Mouse (Mus musculus) limb, embryonic 15.5 days (tissue): ENCODE data around the gene 1810055G02Rik. TPM values are rescaled to one million over a fixed set of nuclear protein-coding genes. Genes with fewer than 3 reads are reported as not detected.

Experiments
- ATAC-seq: fragments of 200-750 bp; cut with Nextera tagmentation; 2 replicates; pipeline ENCODE4 v1.8.0; 2017; ENCODE audit warnings: low read depth, moderate TSS enrichment; ENCODE audit not compliant: insufficient number of reproducible peaks, low FRiP score, low TSS enrichment
- H3K27ac ChIP-seq: fragments of 300-500 bp; sonication (generic); 2 replicates; pipeline ENCODE4 v1.5.1; 2015; ENCODE audit warnings: moderate library complexity, mild to moderate bottlenecking, inconsistent platforms
- H3K27me3 ChIP-seq: fragments of 300-500 bp; sonication (generic); 2 replicates; pipeline ENCODE4 v1.6.1; 2015; ENCODE audit warnings: inconsistent platforms
- H3K36me3 ChIP-seq: fragments of 300-500 bp; sonication (generic); 2 replicates; pipeline ENCODE4 v1.6.1; 2015; ENCODE audit warnings: inconsistent platforms
- H3K4me1 ChIP-seq: fragments of 300-500 bp; sonication (generic); 2 replicates; pipeline ENCODE4 v1.6.1; 2015; ENCODE audit warnings: inconsistent platforms
- H3K4me2 ChIP-seq: fragments of 300-500 bp; sonication (generic); 2 replicates; pipeline ENCODE4 v1.6.1; 2015; ENCODE audit warnings: mild to moderate bottlenecking, inconsistent platforms
- H3K4me3 ChIP-seq: fragments of 300-500 bp; sonication (generic); 2 replicates; pipeline ENCODE4 v1.5.1; 2015; ENCODE audit warnings: mild to moderate bottlenecking, inconsistent platforms
- H3K9ac ChIP-seq: fragments of 300-500 bp; sonication (generic); 2 replicates; pipeline ENCODE4 v1.6.1; 2015; ENCODE audit warnings: inconsistent platforms
- H3K9me3 ChIP-seq: fragments of 300-500 bp; sonication (generic); 2 replicates; pipeline ENCODE4 v1.6.1; 2016; ENCODE audit warnings: inconsistent platforms
- WGBS: fragments of 180-500 bp; shearing (Covaris S2); methylation state at CpG from one replicate; pipeline ENCODE4 v1.1.7; 2015; 5-methylcytosine and 5-hydroxymethylcytosine counted together
- polyA plus RNA-seq: library from polyadenylated mRNA; unstranded; fragments of >200 nt; fragmentation: Nextera tagmentation; extraction: Ambion mirVana; gene quantifications from 2 replicates; pipeline ENCODE4 v1.2.1, GENCODE M21; 2015

Gene 1810055G02Rik
- polyA plus RNA-seq, 1 experiment from 2014 or later, result 60.5 TPM

GRCm38 (mm10) chr19:3684414-3684813, 23.7 kb upstream of the 1810055G02Rik start:
- Histone ChIP-seq H3K27me3 (no peaks in the 10 kb centered on the region), H3K9me3 (no peaks in the 10 kb centered on the region), H3K4me2 (peak overlapping the region; percentile 94), H3K27ac (peak overlapping the region; percentile 92), H3K36me3 (no peaks in the 10 kb centered on the region), H3K9ac (peak overlapping the region; percentile 23; the same call in 1 of the 2 replicates), H3K4me1 (peaks cover 78% of the 10 kb centered on the region), H3K4me3 (peak overlapping the region; percentile 96)
- ATAC-seq, result no peak
- 9% methylated on average over 1 of the region's 1 CpGs for WGBS

GRCm38 (mm10) chr19:3684957-3685580, 23.0 kb upstream of the 1810055G02Rik start:
- Histone ChIP-seq H3K4me2 (peak overlapping the region; percentile 94), H3K4me1 (peaks cover 73% of the 10 kb centered on the region), H3K36me3 (no peaks in the 10 kb centered on the region), H3K9ac (peak overlapping the region; percentile 98), H3K4me3 (peak overlapping the region; percentile 96), H3K27ac (peak overlapping the region; percentile 92), H3K9me3 (no peaks in the 10 kb centered on the region), H3K27me3 (no peaks in the 10 kb centered on the region)
- no peak for ATAC-seq
- WGBS, result 4% methylated on average over 11 of the region's 11 CpGs

- Histone ChIP-seq H3K4me3 (peak overlapping the region; percentile 96), H3K27ac (peak overlapping the region; percentile 92), H3K4me2 (peak overlapping the region; percentile 94), H3K4me1 (peaks cover 67% of the 10 kb centered on the region), H3K36me3 (no peaks in the 10 kb centered on the region), H3K9me3 (no peaks in the 10 kb centered on the region), H3K9ac (peak overlapping the region; percentile 98), H3K27me3 (no peaks in the 10 kb centered on the region)
- ATAC-seq, result no peak
- under 1% methylated on average over 45 of the region's 45 CpGs for WGBS
Measured at GRCm38 (mm10) chr19:3685611-3686214, 22.4 kb upstream of the 1810055G02Rik start.

- WGBS, result under 1% methylated on average over 49 of the region's 83 CpGs
- 0 out of 2 replicates have a peak, but pooled peaks have one; percentile 20 for ATAC-seq
- H3K27ac ChIP-seq, result peak within 1 kb of the TSS; percentile 92
- H3K4me2 ChIP-seq, result peak within 1 kb of the TSS; percentile 94
- peak within 1 kb of the TSS; percentile 96 for H3K4me3 ChIP-seq
- H3K36me3 ChIP-seq, result no peaks in the 10 kb centered on the region
- H3K27me3 ChIP-seq, result no peaks in the 10 kb centered on the region
- peak within 1 kb of the TSS; percentile 98 for H3K9ac ChIP-seq
- no peaks in the 10 kb centered on the region for H3K9me3 ChIP-seq
- H3K4me1 ChIP-seq, result peaks cover 61% of the 10 kb centered on the region
Measured at GRCm38 (mm10) chr19:3686215-3686894, 21.7 kb upstream of the 1810055G02Rik start, which contains the start of gene Lrp5. Gene Lrp5, minus strand, starts transcription at chr19:3686564.

- WGBS, result 36% methylated on average over 5 of the region's 5 CpGs
Measured at GRCm38 (mm10) chr19:3687676-3688171, 20.4 kb upstream of the 1810055G02Rik start.

GRCm38 (mm10) chr19:3691337-3691736, 16.8 kb upstream of the 1810055G02Rik start:
- H3K9me3 ChIP-seq, result no peaks in the 10 kb centered on the region
- no peak for ATAC-seq
- no peak overlapping the region for H3K27ac ChIP-seq

More at GRCm38 (mm10) chr19:3687676-3688171, 20.4 kb upstream of the 1810055G02Rik start:
- Histone ChIP-seq H3K27ac (peak overlapping the region; percentile 47; the same call in 1 of the 2 replicates), H3K4me3 (no peak overlapping the region), H3K4me1 (peaks cover 47% of the 10 kb centered on the region), H3K27me3 (no peaks in the 10 kb centered on the region), H3K9ac (no peak overlapping the region), H3K9me3 (no peaks in the 10 kb centered on the region), H3K36me3 (no peaks in the 10 kb centered on the region), H3K4me2 (no peak overlapping the region)
- ATAC-seq, result no peak

GRCm38 (mm10) chr19:3692414-3693145, 15.5 kb upstream of the 1810055G02Rik start:
- Histone ChIP-seq H3K9me3 (no peaks in the 10 kb centered on the region), H3K4me3 (no peak overlapping the region), H3K36me3 (no peaks in the 10 kb centered on the region), H3K4me1 (peaks cover 7% of the 10 kb centered on the region), H3K27ac (no peak overlapping the region), H3K9ac (no peak overlapping the region), H3K27me3 (no peaks in the 10 kb centered on the region), H3K4me2 (no peak overlapping the region)
- WGBS, result 54% methylated on average over 6 of the region's 6 CpGs
- no peak for ATAC-seq

More at GRCm38 (mm10) chr19:3691337-3691736, 16.8 kb upstream of the 1810055G02Rik start:
- H3K4me3 ChIP-seq, result no peak overlapping the region
- WGBS, result 90% methylated on average over 5 of the region's 5 CpGs
- no peaks in the 10 kb centered on the region for H3K36me3 ChIP-seq
- H3K9ac ChIP-seq, result no peak overlapping the region
- no peak overlapping the region for H3K4me2 ChIP-seq
- H3K4me1 ChIP-seq, result peaks cover 18% of the 10 kb centered on the region
- no peaks in the 10 kb centered on the region for H3K27me3 ChIP-seq

- Histone ChIP-seq H3K27me3 (no peaks in the 10 kb centered on the region), H3K27ac (no peak overlapping the region), H3K36me3 (no peaks in the 10 kb centered on the region), H3K4me3 (no peak overlapping the region), H3K4me1 (no peaks in the 10 kb centered on the region), H3K9ac (no peak overlapping the region), H3K9me3 (no peaks in the 10 kb centered on the region), H3K4me2 (no peak overlapping the region)
- WGBS, result 79% methylated on average over 2 of the region's 2 CpGs
- no peak for ATAC-seq
Measured at GRCm38 (mm10) chr19:3694476-3694875, 13.6 kb upstream of the 1810055G02Rik start.

GRCm38 (mm10) chr19:3695006-3695405, 13.1 kb upstream of the 1810055G02Rik start:
- 64% methylated on average over 3 of the region's 3 CpGs for WGBS
- H3K4me1 ChIP-seq, result no peaks in the 10 kb centered on the region
- no peak overlapping the region for H3K27ac ChIP-seq
- no peaks in the 10 kb centered on the region for H3K27me3 ChIP-seq
- no peaks in the 10 kb centered on the region for H3K9me3 ChIP-seq
- no peak overlapping the region for H3K9ac ChIP-seq
- no peak for ATAC-seq
- no peak overlapping the region for H3K4me2 ChIP-seq
- H3K36me3 ChIP-seq, result no peaks in the 10 kb centered on the region
- no peak overlapping the region for H3K4me3 ChIP-seq

- WGBS, result 79% methylated on average over 4 of the region's 4 CpGs
- H3K4me2 ChIP-seq, result no peak overlapping the region
- no peak for ATAC-seq
Measured at GRCm38 (mm10) chr19:3695471-3695870, 12.6 kb upstream of the 1810055G02Rik start.

GRCm38 (mm10) chr19:3695976-3696375, 12.1 kb upstream of the 1810055G02Rik start:
- ATAC-seq, result no peak
- Histone ChIP-seq H3K4me1 (no peaks in the 10 kb centered on the region), H3K27ac (no peak overlapping the region), H3K27me3 (no peaks in the 10 kb centered on the region), H3K4me2 (no peak overlapping the region), H3K36me3 (no peaks in the 10 kb centered on the region), H3K4me3 (no peak overlapping the region), H3K9me3 (no peaks in the 10 kb centered on the region), H3K9ac (no peak overlapping the region)
- WGBS, result 87% methylated on average over 8 of the region's 8 CpGs

More at GRCm38 (mm10) chr19:3695471-3695870, 12.6 kb upstream of the 1810055G02Rik start:
- Histone ChIP-seq H3K4me3 (no peak overlapping the region), H3K4me1 (no peaks in the 10 kb centered on the region), H3K9ac (no peak overlapping the region), H3K36me3 (no peaks in the 10 kb centered on the region), H3K9me3 (no peaks in the 10 kb centered on the region), H3K27me3 (no peaks in the 10 kb centered on the region), H3K27ac (no peak overlapping the region)
